Mouse (Mus musculus) thymus, adult 2 months (tissue): ENCODE measurements around the gene Zfp362.
A peak's percentile ranks its signal among the peaks of the same experiment; 100 is the strongest.

Experiments
- CTCF ChIP-seq: fragments of 200-500 bp; IDR thresholded peaks from 2 replicates; pipeline ENCODE4 v1.5.1; 2012; ENCODE audit warnings: mild to moderate bottlenecking, control low read depth, low read length, moderate library complexity, borderline replicate concordance; ENCODE audit not compliant: control insufficient read depth, poor library complexity, insufficient read depth; ENCODE audit errors: extremely low read depth
- POLR2A ChIP-seq: fragments of 200-500 bp; IDR thresholded peaks from 2 replicates; pipeline ENCODE4 v1.6.1; 2012; ENCODE audit warnings: mild to moderate bottlenecking, low read length, control low read depth, moderate library complexity; ENCODE audit not compliant: control insufficient read depth, poor library complexity, insufficient read depth; ENCODE audit errors: extremely low read depth

DNA sequence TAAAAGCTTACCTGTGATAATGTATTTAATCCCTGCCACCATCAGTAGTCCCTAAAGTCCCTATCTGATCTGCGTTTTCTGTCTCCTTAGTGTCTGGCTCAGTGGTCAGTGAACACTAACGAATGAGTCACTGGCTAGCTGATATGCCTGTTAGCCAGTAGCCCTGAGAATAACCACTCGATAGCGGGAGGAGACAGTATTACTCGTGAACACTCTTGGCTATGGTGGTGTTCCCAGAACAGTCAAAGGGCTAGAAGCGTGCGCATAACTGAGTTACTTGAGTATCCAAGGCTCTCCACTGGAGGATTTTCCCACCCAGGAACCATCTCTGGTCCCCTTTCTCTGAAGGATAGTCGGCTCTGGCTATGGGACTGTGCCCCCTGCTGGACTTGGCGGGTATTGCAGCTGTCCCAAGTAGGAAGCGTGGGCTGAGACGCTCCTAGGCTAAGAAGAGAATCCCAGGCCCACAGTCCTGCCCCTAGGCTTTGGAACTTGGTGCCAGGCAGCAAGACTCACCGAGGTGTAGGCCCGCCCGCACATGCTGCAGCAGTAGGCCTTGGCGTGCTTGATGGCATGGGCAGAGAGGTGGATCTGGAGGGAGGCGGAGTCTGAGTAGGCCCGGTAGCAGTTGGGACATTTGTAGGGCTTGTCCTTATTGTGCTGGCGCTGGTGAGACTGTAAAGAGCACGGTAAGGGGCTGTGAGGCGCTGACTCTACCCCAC lies 29.1 kb downstream of the Zfp362 start:
- TF ChIP-seq CTCF = peak; percentile 96
- no peak for TF ChIP-seq POLR2A
